Mouse (Mus musculus) cerebellum, adult 9-11 months (tissue): ENCODE data around the gene Vars.
A peak's percentile ranks its signal among the peaks of the same experiment; 100 is the strongest.

Experiments used
- DNase-seq: peaks from one replicate; pipeline ENCODE4 v3.0.0; 2022

Gene Vars

DNA sequence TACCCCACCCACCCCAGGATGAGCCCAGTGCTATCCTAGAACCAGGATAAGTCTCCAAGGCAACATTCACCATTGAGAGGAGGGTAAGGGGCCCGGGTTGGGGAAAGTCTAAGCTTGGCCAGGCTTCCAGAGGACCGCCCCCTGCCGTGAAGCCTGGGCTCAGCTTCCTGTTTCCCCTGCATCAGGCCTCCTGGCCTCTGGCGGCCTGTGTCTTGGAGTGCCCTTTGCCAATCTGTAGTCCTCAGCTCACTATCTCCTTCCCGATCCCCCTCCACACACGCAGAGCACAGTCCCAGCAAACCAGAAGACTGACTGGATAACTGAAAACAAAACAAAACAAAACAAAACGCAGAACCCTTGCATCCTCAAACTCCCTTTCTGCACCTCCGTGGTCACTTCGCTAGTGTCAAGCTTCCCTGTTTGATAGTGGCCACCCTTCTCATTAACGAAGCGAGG, 48.8 kb downstream of the Vars start, which contains the start of gene Clic1:
Gene Clic1 (plus strand): TSS at position 406 of the 456 bp plus-strand sequence.
- peak; percentile 46 for DNase-seq

DNA sequence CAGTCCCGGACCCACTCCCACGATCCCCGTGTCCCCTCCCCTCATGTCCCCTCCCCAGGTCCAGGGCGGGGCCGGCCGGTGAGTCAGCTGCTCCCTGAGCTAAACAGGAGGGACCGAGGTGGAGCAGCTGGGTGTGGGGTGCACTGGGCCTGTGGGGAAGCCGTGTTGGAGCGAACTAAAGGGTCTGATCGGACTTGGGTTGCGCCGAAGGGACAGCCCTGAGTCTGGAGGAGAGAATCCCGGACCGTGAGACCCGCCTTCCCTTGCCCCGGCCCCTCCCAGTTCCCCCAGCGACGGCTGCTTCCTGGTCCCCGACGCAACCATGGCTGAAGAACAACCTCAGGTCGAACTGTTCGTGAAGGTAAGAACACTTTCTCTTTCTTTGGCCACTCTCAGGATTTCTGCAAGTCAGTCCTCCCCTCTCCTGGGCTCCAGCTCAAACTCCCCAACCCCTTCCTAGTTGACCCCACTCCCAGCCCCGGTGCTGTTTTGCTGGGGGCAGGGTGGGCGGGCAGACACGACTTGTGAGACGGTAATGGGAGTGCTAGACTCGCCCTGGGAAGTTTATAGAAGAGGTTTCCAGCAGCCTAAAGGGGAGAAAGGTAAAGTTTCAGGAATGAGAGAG, 49.5 kb downstream of the Vars start:
- DNase-seq: peak; percentile 60

DNA sequence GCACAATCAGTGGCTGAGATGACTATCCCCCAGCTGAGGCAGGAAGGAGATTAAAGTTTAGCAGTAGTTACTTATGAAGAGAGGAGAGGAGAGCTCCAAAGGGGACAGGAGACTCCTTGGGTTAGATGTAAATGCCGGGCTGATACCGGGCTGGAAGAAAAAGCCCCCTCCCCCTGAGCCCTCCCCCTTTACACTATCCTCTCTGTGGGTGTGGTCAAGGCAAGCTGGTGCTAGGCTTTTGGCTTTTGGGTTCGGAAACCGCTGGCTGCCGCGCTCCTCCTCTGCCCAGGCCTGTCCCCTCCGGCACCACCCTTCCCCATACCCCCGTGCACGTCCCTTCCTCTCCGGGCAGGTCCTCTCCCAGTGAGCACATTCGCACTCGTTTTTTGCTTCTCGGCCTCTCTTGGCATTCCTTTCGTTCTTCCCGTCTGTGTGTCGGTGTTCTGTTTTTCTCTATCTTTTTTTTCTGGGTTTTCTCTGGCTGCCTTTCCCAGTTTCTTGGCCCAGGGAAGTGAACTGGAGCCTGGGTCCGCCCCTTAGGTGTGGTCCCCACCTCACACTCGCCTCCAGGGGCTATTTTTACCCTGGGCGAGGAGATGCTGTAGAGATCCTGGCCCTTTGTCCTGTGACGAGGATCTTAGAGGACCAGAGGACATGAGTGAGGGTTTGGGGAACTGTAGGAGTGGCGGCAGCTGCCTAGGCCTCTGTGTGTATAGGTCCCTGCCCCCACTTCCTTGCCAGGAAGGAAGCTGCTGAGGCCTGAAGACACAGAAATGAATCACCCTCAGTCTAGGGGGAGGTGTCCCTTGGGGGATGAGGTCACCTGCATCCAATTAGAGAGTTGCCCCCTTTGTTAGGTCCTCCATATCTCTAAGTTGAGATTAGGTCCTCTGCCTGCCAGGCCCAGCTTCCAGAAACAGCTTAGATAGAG, 50.6 kb downstream of the Vars start:
- peak; percentile 71 for DNase-seq

DNA sequence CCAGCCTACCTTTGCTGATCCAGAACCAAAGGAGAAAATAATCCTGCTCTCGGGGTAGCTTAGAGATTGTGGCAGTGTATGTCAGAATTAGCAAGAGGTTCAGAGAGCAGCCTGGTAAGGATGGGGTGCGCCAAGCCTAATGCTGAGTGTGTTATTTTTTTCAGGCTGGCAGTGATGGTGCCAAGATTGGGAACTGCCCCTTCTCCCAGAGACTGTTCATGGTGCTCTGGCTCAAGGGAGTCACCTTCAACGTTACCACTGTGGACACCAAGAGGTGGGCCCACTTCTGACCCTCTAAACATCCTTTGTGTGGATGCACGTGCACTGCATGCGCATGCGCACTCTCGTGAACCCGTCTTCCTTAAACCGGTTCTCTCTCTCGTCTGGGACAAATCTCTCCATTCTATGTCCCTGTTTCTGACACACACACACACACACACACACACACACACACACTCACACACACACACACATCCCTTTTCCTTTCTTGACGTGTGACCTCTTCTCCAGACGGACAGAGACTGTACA, 51.5 kb downstream of the Vars start:
- DNase-seq: peak; percentile 32

GRCm38 (mm10) chr17:35055691-35056495, 55.1 kb downstream of the Vars start:
- DNase-seq: no peak

DNA sequence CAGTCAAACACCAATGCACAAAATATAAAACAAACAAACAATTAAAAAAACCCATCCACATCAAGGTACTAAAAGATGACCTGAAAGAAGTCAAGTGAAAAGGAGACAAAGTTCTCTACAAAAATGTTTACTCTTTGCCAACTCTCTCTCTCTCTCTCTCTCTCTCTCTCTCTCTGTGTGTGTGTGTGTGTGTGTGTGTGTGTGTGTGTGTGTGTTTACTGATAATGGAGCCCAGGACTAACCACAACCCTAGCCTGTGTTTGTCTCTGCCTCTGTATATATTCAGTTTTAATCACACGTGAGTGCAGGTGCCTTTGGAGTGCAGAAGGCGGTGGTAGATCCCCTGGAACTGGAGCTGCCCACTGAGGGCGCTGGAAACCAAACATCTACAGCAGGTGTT, 56.3 kb downstream of the Vars start:
- DNase-seq: no peak

- DNase-seq: peak; percentile 51
Measured at GRCm38 (mm10) chr17:35058316-35058715, 57.5 kb downstream of the Vars start.

DNA sequence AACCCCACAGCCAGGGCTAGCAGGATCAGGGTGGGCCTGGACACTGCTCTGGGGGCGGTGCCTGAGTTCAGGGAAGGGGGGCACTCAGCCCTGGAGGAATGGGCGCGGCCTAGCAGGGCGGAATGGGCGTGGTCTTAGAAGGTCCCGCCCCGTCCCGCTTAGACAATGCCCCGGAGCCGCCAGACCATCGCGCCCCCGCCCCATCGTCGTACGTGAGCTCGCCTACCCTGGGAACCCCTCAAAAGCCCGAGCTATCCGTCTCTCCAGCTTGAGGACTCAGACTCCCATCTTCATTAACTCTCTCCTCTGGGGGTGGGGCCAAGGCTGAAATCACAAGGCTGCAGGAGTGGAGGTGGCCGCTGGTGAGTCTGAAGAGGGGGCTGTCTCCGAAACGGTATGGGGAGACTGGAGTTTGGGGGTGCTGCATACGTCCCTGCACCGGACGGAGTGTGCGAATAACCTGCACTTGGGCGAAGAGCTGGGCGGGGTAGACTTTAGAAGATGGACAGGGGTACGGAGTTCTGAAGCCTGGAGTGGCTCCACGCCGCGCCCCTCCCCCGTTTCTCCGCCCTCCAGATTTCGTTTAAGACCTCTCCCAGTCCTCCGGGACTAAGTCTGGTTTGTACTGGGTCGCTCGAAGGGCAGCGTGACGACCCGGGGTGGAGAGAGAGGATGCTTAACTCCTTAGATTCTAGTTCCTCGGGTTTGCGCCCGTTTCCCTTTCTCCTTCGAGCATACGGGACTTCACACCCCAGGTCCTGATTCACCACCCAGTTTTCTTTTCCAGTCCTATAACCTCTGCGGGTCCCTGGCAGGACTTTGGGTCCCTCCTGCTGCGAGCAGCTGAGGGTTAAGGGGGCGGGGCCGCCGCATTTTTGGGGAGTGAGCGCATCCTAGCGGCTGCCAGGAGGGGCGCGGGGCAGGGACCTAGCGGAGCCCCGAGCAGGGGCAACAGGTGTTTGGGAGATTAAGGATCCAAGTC, 58.4 kb downstream of the Vars start, which contains the start of gene Ddah2:
Gene Ddah2 (plus strand): TSS at position 125 of the 982 bp plus-strand sequence.
- DNase-seq: peak; percentile 87

DNA sequence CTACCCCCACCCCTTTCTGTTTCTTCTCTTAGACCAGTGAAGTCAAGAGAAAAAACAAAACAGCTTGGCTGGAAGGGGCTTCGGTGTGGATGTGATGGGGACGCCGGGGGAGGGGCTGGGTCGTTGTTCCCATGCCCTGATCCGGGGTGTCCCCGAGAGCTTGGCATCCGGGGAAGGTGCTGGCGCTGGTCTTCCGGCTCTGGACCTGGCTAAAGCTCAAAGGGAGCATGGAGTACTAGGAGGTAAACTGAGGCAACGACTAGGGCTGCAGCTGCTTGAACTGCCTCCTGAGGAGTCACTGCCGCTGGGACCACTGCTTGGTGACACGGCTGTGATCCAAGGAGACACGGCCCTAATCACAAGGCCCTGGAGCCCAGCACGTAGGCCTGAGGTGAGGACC, 59.3 kb downstream of the Vars start:
- DNase-seq: peak; percentile 68

DNA sequence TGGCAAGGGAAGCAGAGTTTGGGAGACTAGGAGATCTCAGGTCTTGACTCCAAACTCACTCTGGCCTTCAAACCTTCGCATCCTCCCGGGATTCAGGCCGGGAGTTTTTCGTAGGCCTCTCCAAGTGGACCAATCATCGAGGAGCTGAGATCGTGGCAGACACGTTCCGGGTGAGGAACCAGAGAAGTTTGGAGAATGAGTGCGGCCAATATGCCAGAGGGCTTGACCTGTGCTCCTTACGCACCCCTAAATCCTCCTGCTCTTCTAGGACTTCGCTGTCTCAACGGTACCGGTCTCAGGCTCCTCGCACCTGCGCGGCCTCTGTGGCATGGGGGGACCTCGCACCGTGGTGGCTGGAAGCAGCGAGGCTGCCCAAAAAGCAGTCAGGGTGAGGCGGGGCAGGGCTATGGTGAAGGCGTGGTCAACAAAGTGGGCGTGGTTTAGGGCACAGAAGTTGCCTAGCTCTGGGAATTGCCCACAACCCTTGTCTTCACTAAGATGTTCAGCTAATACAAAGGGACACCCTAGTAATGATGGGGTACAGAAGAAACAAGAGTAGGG, 60.0 kb downstream of the Vars start:
- DNase-seq: peak; percentile 59

DNA sequence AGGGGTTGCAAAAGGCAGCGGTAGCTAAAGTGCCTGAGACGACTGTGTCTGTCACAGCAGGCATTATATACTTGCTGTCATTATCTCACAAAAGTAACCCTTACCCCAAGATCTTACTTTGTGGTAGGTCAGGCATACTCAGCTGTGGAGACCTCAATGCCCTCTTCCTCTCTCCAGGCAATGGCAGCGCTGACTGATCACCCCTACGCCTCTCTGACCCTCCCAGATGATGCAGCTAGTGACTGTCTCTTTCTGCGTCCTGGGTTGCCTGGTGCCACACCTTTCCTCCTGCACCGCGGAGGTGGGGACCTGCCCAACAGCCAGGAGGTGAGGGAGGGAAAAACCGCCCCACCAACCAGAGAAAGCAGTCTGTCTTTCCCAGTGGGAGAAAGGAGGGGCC, 60.5 kb downstream of the Vars start:
- peak; percentile 49 for DNase-seq

GRCm38 (mm10) chr17:35063466-35063865, 62.7 kb downstream of the Vars start:
- no peak for DNase-seq

- DNase-seq: peak; percentile 85
Measured at GRCm38 (mm10) chr17:35064378-35064877, 63.6 kb downstream of the Vars start.

DNA sequence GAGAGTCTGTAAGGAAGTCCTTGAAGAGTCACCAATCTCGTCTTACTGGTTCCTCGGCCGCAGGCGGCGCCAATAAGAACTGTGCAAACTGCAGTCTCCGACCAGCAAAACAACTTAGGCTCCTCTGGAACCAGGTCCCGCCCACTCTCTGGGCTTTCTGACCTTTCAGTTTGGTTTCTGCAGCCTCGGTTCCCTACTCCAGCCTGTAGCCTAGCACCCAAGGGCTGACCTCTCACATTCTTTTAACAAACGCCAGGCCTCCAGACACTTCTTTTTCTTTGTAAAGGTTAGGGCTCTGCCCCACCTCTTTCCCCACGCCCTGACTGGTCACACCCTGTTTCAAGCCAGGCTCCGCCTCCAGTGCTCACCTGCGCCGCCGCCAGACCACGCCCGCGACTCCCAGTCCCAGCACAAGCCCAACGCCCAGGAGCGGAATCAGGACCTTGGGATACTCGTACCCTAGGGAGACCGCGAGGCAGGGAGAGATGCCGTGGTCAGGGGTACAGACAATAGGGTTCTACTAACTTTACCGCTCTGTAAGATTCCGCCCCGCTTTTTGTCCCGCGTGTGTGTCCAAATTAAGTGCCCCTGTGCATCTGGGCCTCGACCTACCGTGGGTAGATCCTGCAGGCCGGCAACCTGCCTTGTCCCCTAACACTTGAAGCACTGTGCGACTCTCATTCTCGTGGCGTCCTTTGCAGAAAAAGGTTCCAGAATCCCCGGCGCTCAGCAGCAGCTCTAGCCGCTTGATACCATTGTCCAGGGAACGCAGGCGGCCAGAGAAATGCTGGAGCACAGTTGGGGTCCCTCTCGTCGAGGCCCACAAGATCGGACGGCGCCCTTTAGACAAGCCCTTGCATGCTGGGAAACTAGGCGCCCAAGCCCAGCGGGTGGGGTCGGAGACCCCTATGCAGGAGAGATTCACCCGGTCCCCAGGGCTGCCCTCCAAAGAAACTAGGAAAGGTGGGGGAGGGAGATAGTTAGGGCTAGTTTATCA, 64.5 kb downstream of the Vars start, which contains the start of gene Ly6g6c:
Gene Ly6g6c (plus strand): TSS at position 438 of the 997 bp plus-strand sequence.
- peak; percentile 77 for DNase-seq
